Mouse (Mus musculus) gastrocnemius, postnatal 14 days (tissue): ENCODE measurements around the gene Kcmf1. TPM values are rescaled to one million over a fixed set of nuclear protein-coding genes. Genes with fewer than 3 reads are reported as not detected.
A peak's percentile ranks its signal among the peaks of the same experiment; 100 is the strongest.

Experiments used
- DNase-seq: peaks from one replicate; pipeline ENCODE4 v3.0.0; 2021; ENCODE audit warnings: mixed read lengths
- intact Hi-C: fragments of 180-260 bp; cut with DNase I; formaldehyde crosslinking; loops from one replicate; pipeline ENCODE4 v1.15.1; 2025; ENCODE audit warnings: low total_unique reads
- long read RNA-seq, 2 experiments: library from polyadenylated mRNA; stranded (forward); transcript quantifications; one replicate each; pipeline ENCODE4 v2.0.0; 2021
- total RNA-seq, 2 experiments: library from RNA; stranded (reverse); gene quantifications; 2 replicates each; pipeline ENCODE4 v1.2.3; 2021

The Kcmf1 gene
- 10 to 100 TPM; 78.7 to 84.8 TPM for total RNA-seq
- long read RNA-seq, experiment 1, transcript Kcmf1-201 (7 exons, 3,251 nt), result major isoform, 81 of 103 reads
- long read RNA-seq, experiment 1, partial matches to known transcripts, result 9 of 103 reads
- long read RNA-seq, experiment 1, other reads (novel, unspliced or antisense), result 9 of 103 reads
- long read RNA-seq, experiment 2, transcript Kcmf1-204 (7 exons, 1,743 nt), result minor isoform, 9 of 94 reads
- long read RNA-seq, experiment 2, transcript Kcmf1-201 (7 exons, 3,251 nt), result major isoform, 73 of 94 reads
- long read RNA-seq, experiment 2, partial matches to known transcripts, result 11 of 94 reads
- long read RNA-seq, experiment 2, other reads (novel, unspliced or antisense), result 1 of 94 reads

DNA sequence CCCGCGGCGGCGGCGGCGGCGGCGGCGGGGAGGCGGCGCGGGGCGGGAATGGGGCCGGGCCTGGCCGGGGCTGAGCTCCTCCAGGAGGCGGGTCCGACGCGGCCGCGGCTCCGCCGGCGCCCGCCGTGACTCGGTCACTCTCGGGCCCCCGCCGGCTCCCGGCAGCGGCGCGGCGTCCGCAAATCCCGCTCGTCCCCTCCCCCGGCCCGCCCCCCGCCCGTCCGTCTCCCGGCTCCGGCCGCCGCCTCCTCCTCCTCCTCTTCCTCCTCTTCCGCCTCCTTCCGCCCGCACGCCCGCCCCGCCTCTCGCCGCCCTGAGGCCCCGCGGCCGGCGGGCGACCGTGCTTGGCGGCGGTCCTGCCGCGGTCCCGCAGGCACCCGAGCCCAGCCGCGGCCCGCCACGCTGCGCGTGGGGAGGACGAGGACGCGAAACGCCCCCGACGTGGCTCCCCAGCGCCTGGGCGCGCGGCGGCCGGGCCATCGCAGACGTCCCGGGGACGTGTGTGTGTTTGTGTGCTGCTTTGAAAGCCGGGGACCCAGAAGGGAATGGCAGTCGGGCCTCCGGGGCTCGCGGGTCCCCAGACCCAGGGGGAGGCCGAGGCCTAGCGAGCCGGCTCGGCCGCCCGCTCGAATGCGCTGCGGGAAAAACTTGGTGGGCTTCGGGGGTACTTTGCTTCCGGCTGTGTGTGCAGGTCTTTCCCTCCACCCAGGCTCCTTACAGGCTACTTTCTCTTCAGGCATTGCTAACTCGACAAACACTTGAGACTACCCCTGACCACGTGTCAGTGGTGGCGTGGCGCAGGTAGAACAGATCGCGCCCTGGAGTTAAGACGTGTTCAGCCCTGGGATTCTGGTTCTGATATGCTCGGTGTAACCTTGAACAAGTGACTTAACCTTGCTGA, at the start of gene Kcmf1:
Gene Kcmf1, minus strand, starts transcription at position 199 of the 901 bp plus-strand sequence.
- peak; percentile 82 for DNase-seq
- intact Hi-C loops, result loop anchor here (10.0 kb wide), 1 partner anchor 55 kb away; no protein-coding TSS in a partner anchor

DNA sequence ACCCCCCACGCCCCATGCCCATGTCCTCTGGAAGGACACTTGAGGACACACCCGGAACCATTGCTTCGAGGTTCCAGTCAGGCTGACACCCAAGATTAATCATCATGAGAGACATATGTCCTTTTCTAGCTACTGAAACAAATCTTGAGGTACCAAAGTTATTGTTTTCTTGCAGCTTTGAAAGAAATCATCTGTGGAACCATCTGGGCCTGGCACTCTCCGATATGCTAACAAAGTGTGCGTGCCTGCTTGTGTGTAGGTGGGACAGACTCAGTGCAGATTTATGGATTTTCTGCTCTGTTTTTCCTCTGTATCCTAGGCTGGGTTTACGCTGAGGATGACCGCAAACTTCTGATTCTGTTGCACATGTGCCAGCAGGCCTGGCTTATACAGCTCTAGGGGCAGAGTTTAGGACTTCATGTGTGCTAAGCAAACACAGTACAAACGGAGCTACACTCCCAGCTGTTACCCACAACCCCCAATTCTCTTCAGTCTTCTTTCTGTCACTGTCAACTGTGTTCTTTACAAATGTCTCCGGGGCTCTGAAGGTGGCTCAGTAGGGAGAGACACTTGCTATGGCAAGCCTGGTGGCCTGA, 49.5 kb upstream of the Kcmf1 start:
- intact Hi-C loops, result no loop called here

DNA sequence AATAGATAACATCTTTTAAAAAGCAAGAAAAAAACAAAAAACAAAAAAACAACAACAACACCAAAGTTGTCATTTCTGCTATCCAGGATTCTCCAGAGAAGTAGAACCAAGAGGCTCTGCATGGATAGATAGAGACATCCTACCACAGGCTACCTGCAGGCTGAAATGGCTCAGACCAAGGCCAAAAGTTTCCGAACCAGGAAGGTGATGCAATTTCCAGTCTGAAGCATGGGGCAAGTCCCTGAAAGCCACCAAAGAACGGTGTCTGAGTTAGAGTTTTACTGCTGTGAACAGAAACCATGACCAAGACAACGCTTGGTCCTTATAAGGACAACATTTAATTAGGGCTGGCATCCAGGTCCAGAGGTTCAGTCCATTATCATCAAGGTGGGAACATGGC, 48.6 kb upstream of the Kcmf1 start:
- intact Hi-C loops, result no loop called here
- DNase-seq, result no peak

More for the DNA sequence above, 49.5 kb upstream of the Kcmf1 start:
- DNase-seq, result no peak

DNA sequence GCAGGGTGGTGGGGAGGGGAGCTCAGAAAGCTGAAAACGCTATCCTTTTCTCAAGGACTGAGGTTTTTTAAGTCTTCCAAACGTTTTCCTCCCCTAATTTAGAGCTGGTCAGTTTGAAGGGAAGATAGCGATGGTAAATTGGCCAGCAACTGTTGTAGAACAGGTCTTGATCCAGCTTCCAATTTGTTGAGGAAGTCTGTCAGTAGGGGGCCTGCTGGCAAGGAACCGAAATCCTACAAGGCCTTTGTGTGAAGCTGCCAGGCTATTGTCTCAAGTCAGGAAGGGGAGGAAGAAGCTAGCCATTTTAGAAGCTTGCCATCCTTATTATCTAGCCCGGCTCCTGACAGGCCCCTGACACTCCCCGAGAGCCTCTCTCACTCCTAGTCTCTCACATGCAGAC, 48.2 kb upstream of the Kcmf1 start:
- DNase-seq, result no peak
- intact Hi-C loops, result no loop called here

DNA sequence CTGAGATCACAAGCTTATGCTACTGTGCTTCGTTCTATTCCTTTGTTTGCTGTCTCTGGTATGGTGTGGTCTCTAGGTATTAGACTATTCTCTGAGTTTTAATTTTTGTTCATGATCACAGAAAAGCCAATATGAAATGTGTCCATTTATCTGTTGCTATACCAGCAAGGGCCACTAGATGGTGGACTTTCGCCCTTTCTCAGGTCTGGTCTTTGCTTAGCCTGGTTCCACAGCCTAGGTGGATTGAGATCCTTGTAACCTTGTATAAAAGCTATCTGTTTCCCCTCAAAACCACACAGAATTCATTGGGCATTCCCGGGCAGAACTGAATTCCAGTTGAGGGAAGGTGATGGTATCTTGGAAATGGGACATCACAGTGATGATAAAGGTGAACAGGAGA, 40.7 kb upstream of the Kcmf1 start:
- peak; percentile 47 for DNase-seq
- intact Hi-C loops, result loop anchor here (5.0 kb wide), 1 partner anchor 77 kb away; no protein-coding TSS in a partner anchor

DNA sequence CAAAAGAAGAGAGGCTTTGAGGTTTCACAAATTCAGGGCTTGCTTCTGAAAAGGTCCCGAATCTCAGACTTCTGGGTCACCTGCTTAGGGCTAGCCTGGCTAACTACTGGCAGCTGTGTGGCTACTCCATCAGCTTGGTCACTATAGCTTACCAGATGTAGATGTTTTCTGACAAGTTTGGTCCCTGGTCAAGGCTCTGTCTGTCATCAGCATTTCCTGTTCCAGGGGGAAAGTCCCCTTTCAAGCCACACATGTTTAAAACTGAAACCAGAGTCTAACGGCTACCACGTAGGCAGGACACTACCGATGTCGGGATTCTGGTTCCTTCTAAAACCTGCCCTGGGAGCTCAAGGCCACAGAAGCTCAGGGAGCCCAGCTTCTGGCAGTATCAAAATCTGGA, 38.1 kb upstream of the Kcmf1 start:
- no peak for DNase-seq
- intact Hi-C loops, result loop anchor here (5.0 kb wide), 1 partner anchor 289 kb away; no protein-coding TSS in a partner anchor

DNA sequence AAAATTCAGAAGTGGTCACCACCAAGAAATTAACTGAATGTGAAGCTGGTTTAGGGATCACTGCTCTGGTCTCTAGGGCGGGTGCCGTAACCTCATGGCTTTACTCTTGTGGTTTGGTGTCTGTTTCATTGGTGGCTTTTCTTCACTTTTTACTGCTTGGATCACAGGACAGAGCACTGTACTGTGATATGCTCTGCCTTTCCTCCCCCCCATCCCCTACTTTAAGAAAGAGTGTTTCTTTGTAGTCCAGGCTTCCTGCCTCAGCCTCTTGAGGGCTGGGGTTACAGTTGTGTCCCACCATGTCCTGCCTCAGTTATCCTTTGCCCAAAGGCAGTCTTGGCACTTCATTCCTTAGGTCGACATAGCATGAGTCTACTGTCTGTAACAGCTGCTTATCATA, 37.7 kb upstream of the Kcmf1 start:
- intact Hi-C loops, result loop anchor here (5.0 kb wide), 1 partner anchor 290 kb away; no protein-coding TSS in a partner anchor

DNA sequence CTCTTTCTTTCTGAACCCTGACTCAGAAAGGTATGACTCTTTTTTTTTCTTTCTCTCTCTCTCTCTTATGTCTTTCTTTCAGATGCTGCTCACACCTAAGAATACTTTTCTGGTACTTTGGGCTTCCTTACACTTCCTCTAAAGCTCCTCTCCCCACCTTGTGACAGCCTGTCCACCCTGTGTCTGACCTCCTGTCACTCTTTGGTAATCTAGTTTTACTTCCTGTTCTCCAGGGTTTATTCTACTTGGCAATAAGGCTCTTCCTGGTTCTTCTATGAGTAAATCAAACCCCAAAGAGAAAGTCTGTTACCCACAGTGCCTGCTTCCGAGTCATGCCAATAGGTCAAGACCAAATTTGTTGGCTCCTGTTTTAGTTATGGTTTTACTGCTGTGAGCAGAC, 33.2 kb upstream of the Kcmf1 start:
- no peak for DNase-seq
- intact Hi-C loops, result no loop called here

More for the DNA sequence above, 37.7 kb upstream of the Kcmf1 start:
- DNase-seq, result no peak

DNA sequence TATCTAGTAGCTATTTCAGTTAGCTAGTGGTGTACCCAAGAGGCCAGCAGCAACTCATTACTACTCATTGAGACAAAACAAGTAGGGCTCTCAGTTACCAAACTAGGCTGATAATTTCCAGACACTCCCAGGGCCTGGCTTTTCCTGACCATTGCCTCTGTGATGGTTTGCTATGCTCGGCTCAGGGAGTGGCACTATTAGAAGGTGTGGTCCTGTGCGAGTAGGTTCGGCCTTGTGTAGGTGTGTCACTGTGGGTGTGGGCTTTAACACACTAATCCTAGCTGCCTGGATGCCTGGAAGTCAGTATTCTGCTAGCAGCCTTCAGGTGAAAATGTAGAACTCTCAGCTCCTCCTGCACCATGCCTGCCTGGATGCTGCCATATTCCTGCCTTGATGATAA, 31.8 kb upstream of the Kcmf1 start:
- intact Hi-C loops, result no loop called here
- no peak for DNase-seq

DNA sequence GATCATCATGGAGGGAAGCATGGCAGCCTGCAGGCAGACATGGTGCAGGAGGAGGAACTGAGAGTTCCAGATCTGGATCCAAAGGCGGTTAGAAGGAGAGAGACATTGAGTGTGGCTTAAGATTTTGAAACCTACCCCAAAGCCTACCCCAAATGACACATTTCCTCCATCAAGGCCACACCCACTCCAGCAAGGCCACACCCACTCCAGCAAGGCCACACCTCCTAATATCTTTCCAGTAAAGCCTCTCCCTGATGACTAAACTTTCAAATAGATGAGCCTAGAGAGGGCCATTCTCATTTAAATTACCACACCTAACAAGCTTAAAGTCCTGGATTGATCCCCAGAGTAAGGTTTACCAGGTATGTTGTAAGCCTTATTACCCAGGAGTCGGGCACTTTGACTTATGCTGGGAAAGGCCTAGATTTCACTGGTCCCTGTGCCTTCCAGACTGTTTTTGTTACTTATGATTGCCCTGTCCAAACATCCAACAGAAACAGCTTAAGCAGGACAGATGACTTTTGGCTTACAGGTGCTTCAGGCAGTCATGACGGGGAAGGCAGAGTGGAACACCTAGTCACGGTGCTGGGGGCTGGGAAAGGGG, 30.1 kb upstream of the Kcmf1 start:
- intact Hi-C loops, result no loop called here
- no peak for DNase-seq

DNA sequence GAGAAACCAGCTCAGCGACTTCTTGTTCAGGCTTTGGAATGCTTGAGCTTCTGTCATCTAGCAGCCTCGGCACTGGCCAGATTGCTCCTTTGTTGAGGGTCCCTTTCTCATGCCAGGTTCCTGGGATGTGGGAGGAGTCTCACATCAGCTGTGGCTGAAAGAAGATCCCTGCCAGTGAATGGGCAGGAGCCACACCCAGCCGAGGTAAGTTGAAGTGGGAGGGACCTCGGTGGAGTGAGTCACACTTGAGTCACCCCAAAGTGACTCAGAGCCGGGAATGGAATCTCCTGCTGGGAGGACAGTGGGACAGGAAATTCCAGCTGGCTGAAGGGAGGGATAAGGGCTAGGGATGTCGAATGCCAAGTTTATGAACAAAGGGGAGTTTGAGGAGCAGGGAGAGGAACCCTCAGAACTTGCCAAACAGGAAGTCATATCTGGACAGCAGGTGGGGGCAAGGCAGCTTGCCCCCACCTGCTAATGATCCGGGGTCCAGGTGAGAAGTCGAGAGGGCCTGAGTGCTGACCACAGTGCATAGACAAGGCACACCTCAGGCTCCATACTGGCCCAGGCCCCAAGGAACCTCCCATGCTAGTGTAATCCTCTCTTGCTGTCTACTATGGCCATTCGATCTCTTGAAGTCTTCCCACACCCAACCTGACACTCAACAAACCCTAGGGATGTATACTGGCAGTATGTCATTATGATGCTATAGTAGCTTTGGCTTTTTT, 27.1 kb upstream of the Kcmf1 start:
- peak; percentile 56 for DNase-seq
- intact Hi-C loops, result no loop called here

DNA sequence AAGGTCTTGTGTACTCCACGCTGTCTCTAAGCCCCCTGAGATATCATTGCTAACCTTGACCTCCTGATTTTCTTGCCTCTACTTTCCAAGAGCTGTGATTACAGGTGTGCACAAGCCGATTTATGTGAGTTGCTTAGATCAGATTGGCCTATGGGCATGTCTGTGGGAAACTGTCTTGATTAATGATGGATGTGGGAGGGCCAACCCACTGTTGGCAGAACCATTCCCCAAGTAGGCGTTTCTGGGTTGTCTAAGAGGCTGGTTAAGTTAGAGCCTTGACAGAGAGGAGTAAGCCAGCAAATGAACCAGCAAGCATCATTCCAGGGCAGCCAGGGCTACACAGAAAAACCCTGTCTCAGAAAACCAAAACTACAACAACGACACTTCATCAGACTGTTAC, 26.3 kb upstream of the Kcmf1 start:
- intact Hi-C loops, result no loop called here
- no peak for DNase-seq

DNA sequence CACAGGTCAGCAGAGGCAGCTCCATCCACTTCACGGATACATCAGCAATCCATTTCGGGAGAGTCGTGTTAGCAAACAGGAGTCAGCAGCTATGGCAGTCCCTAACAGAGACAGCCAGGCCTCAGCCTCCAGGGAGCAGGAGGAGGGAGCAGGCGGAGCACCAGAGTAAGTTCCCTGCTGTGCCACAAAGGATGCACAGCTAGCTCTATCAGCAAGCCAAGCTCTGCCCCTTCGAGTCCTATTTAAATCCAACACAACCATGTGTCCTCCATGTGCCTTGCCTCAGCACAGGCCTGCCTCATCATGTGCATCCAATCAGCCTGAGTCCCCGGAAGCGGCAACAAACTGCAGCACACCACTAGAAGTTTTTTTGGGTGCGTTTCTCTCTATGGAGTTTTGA, 23.6 kb upstream of the Kcmf1 start:
- intact Hi-C loops, result no loop called here
- DNase-seq, result no peak

DNA sequence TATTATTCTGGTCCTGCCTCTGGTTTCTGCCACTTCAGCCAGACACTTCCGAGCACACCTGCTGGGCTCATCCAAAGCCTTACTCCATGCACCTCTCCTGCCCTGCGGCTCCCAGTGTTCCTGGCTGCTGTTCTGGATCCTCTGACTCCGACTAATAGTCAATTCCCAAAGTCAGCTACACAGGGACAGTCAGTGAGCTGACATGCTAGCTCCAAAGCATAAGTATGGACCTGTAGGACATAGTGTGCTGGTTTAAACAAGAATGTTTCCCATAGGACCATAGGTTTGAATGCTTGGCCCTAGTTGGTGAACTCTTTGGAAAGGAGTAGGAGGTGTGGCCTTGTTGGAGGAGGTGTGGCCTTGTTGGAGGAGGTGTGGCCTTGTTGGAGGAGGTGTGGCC, 21.3 kb upstream of the Kcmf1 start:
- no peak for DNase-seq

DNA sequence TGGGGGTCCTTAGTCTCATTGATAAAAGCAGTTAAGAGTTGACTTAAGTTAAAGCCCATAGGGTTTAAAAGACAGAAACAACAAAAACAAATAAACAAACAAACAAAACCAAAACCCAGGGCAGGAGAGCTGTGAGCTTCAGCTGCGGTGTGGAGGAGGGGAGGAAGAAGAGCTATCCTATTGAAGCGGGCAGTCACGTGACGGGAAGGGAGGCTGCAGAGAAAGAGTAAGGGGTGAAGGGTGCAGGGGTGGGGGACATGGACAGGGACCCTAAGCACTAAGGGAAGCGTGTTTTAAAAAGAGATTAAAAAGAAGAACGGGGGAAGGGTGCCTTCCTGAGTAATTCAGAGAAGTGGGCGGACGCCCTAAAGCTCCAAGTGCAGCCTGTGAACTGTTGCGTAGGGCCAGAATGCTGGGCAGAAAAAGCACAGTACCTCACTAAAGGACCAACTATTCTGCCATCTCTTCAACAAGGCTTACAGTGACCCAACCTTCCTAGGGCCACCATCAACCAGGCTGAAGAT, 18.8 kb upstream of the Kcmf1 start:
- intact Hi-C loops, result no loop called here

More for the DNA sequence above, 21.3 kb upstream of the Kcmf1 start:
- intact Hi-C loops, result no loop called here

DNA sequence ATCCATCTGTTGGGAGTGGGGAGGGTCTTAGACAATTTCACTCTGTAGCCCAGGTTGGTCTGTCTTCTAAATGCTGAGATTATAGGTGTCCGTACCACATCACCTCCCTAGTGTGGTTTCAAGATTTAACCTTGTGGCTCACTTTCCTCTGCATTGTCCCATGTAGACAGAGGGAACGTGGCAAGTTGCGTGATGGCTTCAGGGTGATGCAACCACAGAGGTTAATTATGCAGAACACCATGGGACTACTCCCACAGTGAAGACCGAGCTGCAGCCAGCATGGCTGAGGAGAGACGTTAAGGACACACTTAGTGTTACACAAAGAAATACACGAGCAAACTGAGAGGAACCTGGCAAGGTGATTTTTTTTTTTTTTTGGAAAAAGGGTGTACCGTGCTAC, 16.6 kb upstream of the Kcmf1 start:
- DNase-seq, result no peak
- intact Hi-C loops, result no loop called here

More for the DNA sequence above, 18.8 kb upstream of the Kcmf1 start:
- no peak for DNase-seq

DNA sequence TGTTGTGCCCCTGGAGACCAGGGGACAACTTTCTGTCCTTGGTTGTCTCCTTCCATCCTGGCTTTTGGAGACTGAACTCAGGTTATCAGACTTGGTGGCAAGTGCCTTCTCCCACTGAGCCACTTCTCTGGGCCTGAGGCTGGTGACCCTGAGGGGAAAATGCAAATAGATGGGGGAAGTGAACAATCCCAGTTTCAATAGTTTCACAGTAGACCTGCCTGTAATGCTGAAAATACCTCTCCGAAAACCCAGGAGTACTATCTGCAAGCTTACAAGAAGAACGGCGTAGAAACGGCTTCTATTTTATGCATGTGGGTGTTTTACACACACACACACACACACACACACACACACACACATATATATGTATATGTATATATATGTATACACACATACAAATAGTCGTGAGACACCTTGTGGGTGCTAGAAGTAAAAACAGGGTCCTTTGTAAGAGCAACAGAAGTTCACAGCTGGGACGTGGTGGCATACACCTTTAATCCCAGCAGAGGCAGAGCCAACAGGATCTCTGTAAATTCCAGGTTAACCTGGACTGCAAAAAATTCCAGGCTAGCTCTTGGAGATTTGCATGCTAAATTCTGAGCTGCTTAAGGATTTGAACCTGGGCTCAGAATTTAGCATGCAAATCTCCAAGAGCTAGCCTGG, 14.4 kb upstream of the Kcmf1 start:
- intact Hi-C loops, result no loop called here
- DNase-seq, result no peak

DNA sequence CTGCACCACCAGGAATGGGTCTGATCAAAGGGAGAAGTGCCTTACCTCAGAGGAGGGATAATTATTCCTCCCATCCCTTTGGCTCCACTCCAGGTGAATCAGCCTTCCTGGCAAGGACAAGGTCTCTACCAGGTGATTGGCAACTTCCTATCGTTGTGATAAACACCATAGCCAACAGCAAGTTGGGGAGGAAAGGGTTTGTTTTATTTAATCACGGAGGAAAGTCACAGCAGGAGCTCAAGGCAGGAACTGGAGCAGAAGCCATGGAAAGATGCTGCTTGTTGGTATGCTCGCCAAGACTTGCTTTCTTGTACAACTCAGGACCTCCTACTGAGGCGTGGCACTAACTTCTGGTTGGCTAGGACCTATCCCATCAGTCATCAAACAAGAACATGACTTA, 11.5 kb upstream of the Kcmf1 start:
- DNase-seq, result no peak
- intact Hi-C loops, result no loop called here
